Mouse (Mus musculus) heart, postnatal 0 days (tissue): ENCODE data around the gene Hipk4.

ENCODE experiments used
- CTCF ChIP-seq: IDR thresholded peaks from 2 replicates; pipeline ENCODE4 v1.5.1; 2016; ENCODE audit warnings: antibody characterized with exemption, control low read depth, low read depth
- EP300 ChIP-seq: IDR thresholded peaks from 2 replicates; pipeline ENCODE4 v1.6.1; 2016; ENCODE audit warnings: antibody characterized with exemption, low read depth

- TF ChIP-seq CTCF = no peak
- no peak for TF ChIP-seq EP300
Observed at GRCm38 (mm10) chr7:27572133-27572532, 49.1 kb downstream of the Hipk4 start.
